Mouse (Mus musculus): ENCODE data around the gene Soat2. TPM values are rescaled to one million over a fixed set of nuclear protein-coding genes. Genes with fewer than 3 reads are reported as not detected.

Soat2 gene
- polyA plus RNA-seq, 1 experiment from 2014 or later = 0.16 TPM

GRCm38 (mm10) chr15:102135522-102136128, 14.7 kb upstream of the Soat2 start:
- peak overlapping the region; percentile 76 for H3K4me2 ChIP-seq (replicated peaks; ENCODE audit: low read depth, low read length)
- H3K27me3 ChIP-seq (replicated peaks; ENCODE audit: insufficient read depth, low read length) = no peaks in the 10 kb centered on the region
- TF ChIP-seq CTCF (IDR thresholded peaks at IDR 0.05) = no peak
- TF ChIP-seq EP300 (IDR thresholded peaks at IDR 0.05) = no peak
- H3K9me3 ChIP-seq (ENCODE audit: low read length) = no peaks in the 10 kb centered on the region
- H3K27ac ChIP-seq (ENCODE audit: low read length) = peak overlapping the region; percentile 62
- peaks cover 5% of the 10 kb centered on the region; the same call in 1 of the 2 replicates for H3K4me1 ChIP-seq (ENCODE audit: insufficient read depth, low read depth, low read length)
- ATAC-seq (peak; percentile 40), DNase-seq (ENCODE audit: low spot score) (peak; percentile 5)
- peak overlapping the region; percentile 71 for H3K4me3 ChIP-seq (ENCODE audit: low read depth, low read length)
- H3K36me3 ChIP-seq (ENCODE audit: insufficient read depth, low read length) = peaks cover 1% of the 10 kb centered on the region; the same call in 1 of the 2 replicates
- 1% methylated on average over 27 of the region's 35 CpGs for WGBS
- H3K9ac ChIP-seq (replicated peaks; ENCODE audit: low read depth) = peak overlapping the region; percentile 66

GRCm38 (mm10) chr15:102136129-102136758, 14.1 kb upstream of the Soat2 start, which contains the start of gene Spryd3:
Gene Spryd3, minus strand, starts transcription at chr15:102136234.
- Histone ChIP-seq H3K9ac (replicated peaks; ENCODE audit: low read depth) (peak within 1 kb of the TSS; percentile 66), H3K4me2 (replicated peaks; ENCODE audit: low read depth, low read length) (peak within 1 kb of the TSS; percentile 76), H3K36me3 (ENCODE audit: insufficient read depth, low read length) (no peaks in the 10 kb centered on the region; the same call in 1 of the 2 replicates), H3K9me3 (ENCODE audit: low read length) (no peaks in the 10 kb centered on the region), H3K4me1 (ENCODE audit: insufficient read depth, low read depth, low read length) (peaks cover 5% of the 10 kb centered on the region; the same call in 1 of the 2 replicates), H3K27ac (ENCODE audit: low read length) (peak within 1 kb of the TSS; percentile 62), H3K27me3 (replicated peaks; ENCODE audit: insufficient read depth, low read length) (no peaks in the 10 kb centered on the region), H3K4me3 (ENCODE audit: low read depth, low read length) (peak within 1 kb of the TSS; percentile 71)
- under 1% methylated on average over 44 of the region's 50 CpGs for WGBS
- TF ChIP-seq EP300 (IDR thresholded peaks at IDR 0.05) (no peak), CTCF (IDR thresholded peaks at IDR 0.05) (no peak)
- ATAC-seq (peak; percentile 99), DNase-seq (ENCODE audit: low spot score) (peak; percentile 96)

- DNase-seq (ENCODE audit: low spot score) (no peak), ATAC-seq (no peak)
- no peak overlapping the region for H3K4me2 ChIP-seq (replicated peaks; ENCODE audit: low read depth, low read length)
- H3K4me3 ChIP-seq (ENCODE audit: low read depth, low read length) = no peak overlapping the region
- H3K27me3 ChIP-seq (replicated peaks; ENCODE audit: insufficient read depth, low read length) = no peaks in the 10 kb centered on the region; the same call in 1 of the 2 replicates
- 81% methylated on average over 5 of the region's 5 CpGs for WGBS
- TF ChIP-seq EP300 (IDR thresholded peaks at IDR 0.05) (no peak), CTCF (IDR thresholded peaks at IDR 0.05) (no peak)
- no peak overlapping the region for H3K9ac ChIP-seq (replicated peaks; ENCODE audit: low read depth)
- peaks cover 12% of the 10 kb centered on the region for H3K4me1 ChIP-seq (ENCODE audit: insufficient read depth, low read depth, low read length)
- H3K9me3 ChIP-seq (ENCODE audit: low read length) = no peaks in the 10 kb centered on the region
- no peaks in the 10 kb centered on the region for H3K36me3 ChIP-seq (ENCODE audit: insufficient read depth, low read length)
- no peak overlapping the region for H3K27ac ChIP-seq (ENCODE audit: low read length)
Measured at GRCm38 (mm10) chr15:102141120-102141519, 9.2 kb upstream of the Soat2 start.

- TF ChIP-seq EP300 (IDR thresholded peaks at IDR 0.05) (peak; percentile 93), CTCF (IDR thresholded peaks at IDR 0.05) (no peak)
- Histone ChIP-seq H3K27ac (ENCODE audit: low read length) (peak overlapping the region; percentile 82), H3K9ac (replicated peaks; ENCODE audit: low read depth) (0 out of 2 replicates have a peak overlapping the region, but pooled peaks have one; percentile 12), H3K36me3 (ENCODE audit: insufficient read depth, low read length) (no peaks in the 10 kb centered on the region), H3K4me1 (ENCODE audit: insufficient read depth, low read depth, low read length) (peaks cover 7% of the 10 kb centered on the region; the same call in 1 of the 2 replicates), H3K9me3 (ENCODE audit: low read length) (no peaks in the 10 kb centered on the region), H3K4me3 (ENCODE audit: low read depth, low read length) (0 out of 2 replicates have a peak overlapping the region, but pooled peaks have one; percentile 10), H3K27me3 (replicated peaks; ENCODE audit: insufficient read depth, low read length) (no peaks in the 10 kb centered on the region; the same call in 1 of the 2 replicates), H3K4me2 (replicated peaks; ENCODE audit: low read depth, low read length) (peak overlapping the region; percentile 59)
- WGBS = 36% methylated on average over 23 of the region's 23 CpGs
- peak; percentile 96 for ATAC-seq
- peak; percentile 97 for DNase-seq (ENCODE audit: low spot score)
Measured at GRCm38 (mm10) chr15:102142914-102143912, 7.1 kb upstream of the Soat2 start.

- ATAC-seq = peak; percentile 42
- peak within 1 kb of the TSS; percentile 55 for H3K9ac ChIP-seq (replicated peaks; ENCODE audit: low read depth)
- WGBS = 10% methylated on average over 22 of the region's 22 CpGs
- H3K36me3 ChIP-seq (ENCODE audit: insufficient read depth, low read length) = no peaks in the 10 kb centered on the region
- peak within 1 kb of the TSS; percentile 40 for H3K4me3 ChIP-seq (ENCODE audit: low read depth, low read length)
- H3K4me1 ChIP-seq (ENCODE audit: insufficient read depth, low read depth, low read length) = peaks cover 7% of the 10 kb centered on the region; the same call in 1 of the 2 replicates
- peak; percentile 59 for DNase-seq (ENCODE audit: low spot score)
- H3K9me3 ChIP-seq (ENCODE audit: low read length) = no peaks in the 10 kb centered on the region
- TF ChIP-seq CTCF (IDR thresholded peaks at IDR 0.05) (no peak), EP300 (IDR thresholded peaks at IDR 0.05) (no peak)
- H3K27ac ChIP-seq (ENCODE audit: low read length) = peak within 1 kb of the TSS; percentile 79
- no peaks in the 10 kb centered on the region; the same call in 1 of the 2 replicates for H3K27me3 ChIP-seq (replicated peaks; ENCODE audit: insufficient read depth, low read length)
- H3K4me2 ChIP-seq (replicated peaks; ENCODE audit: low read depth, low read length) = peak within 1 kb of the TSS; percentile 59
Measured at GRCm38 (mm10) chr15:102144274-102144711, 6.0 kb upstream of the Soat2 start, which contains the start of gene Igfbp6. Gene Igfbp6, plus strand, starts transcription at chr15:102144362.
